Mouse (Mus musculus): ENCODE measurements around the gene Pex3. TPM values are rescaled to one million over a fixed set of nuclear protein-coding genes. Genes with fewer than 3 reads are reported as not detected.

Gene Pex3
- 30.0 and 30.9 TPM in 2 replicates for polyA plus RNA-seq (2014; fragmentation: Nextera tagmentation; extraction: Ambion mirVana)

- WGBS, result under 1% methylated on average over 51 of the region's 51 CpGs
- DNase-seq (ENCODE audit: low spot score), result peak; percentile 91
- peak; percentile 96 for ATAC-seq (ENCODE audit: insufficient read depth, low FRiP score, low TSS enrichment)
- peak within 1 kb of the TSS; percentile 47 for H3K4me2 ChIP-seq (ENCODE audit: low read depth)
- H3K27ac ChIP-seq (ENCODE audit: low read depth, low read length), result no peak within 1 kb of the TSS
- H3K9me3 ChIP-seq (ENCODE audit: control insufficient read depth, low read length), result no peaks in the 10 kb centered on the region
- peak within 1 kb of the TSS; percentile 62 for H3K4me3 ChIP-seq (ENCODE audit: low read depth, low read length)
- H3K27me3 ChIP-seq (ENCODE audit: control insufficient read depth, insufficient read depth, low read length), result no peaks in the 10 kb centered on the region
- no peaks in the 10 kb centered on the region for H3K36me3 ChIP-seq (ENCODE audit: control insufficient read depth, insufficient read depth, low read length)
- peak within 1 kb of the TSS; percentile 75 for H3K9ac ChIP-seq (ENCODE audit: low read length)
- peaks cover 3% of the 10 kb centered on the region; the same call in 1 of the 2 replicates for H3K4me1 ChIP-seq (ENCODE audit: control insufficient read depth, insufficient read depth, low read length)
Observed at GRCm38 (mm10) chr10:13552646-13553497, at the start of gene Pex3, which contains the start of gene Adat2. TSS of gene Pex3 (minus strand) at chr10:13553142. TSS of gene Adat2 (plus strand) at chr10:13552894.

GRCm38 (mm10) chr10:13600926-13601325 lies 48.0 kb upstream of the Pex3 start:
- Histone ChIP-seq H3K4me1 (ENCODE audit: control insufficient read depth, insufficient read depth, low read length) (no peaks in the 10 kb centered on the region), H3K9me3 (ENCODE audit: control insufficient read depth, low read length) (no peaks in the 10 kb centered on the region), H3K27me3 (ENCODE audit: control insufficient read depth, insufficient read depth, low read length) (no peaks in the 10 kb centered on the region), H3K27ac (ENCODE audit: low read depth, low read length) (no peak overlapping the region), H3K4me2 (ENCODE audit: low read depth) (no peak overlapping the region), H3K4me3 (ENCODE audit: low read depth, low read length) (no peak overlapping the region), H3K36me3 (ENCODE audit: control insufficient read depth, insufficient read depth, low read length) (no peaks in the 10 kb centered on the region), H3K9ac (ENCODE audit: low read length) (no peak overlapping the region)
- no peak for ATAC-seq (ENCODE audit: insufficient read depth, low FRiP score, low TSS enrichment)
- WGBS, result 76% methylated on average over 2 of the region's 2 CpGs
- DNase-seq (ENCODE audit: low spot score), result no peak

- Histone ChIP-seq H3K9ac (ENCODE audit: low read length) (no peak overlapping the region), H3K4me3 (ENCODE audit: low read depth, low read length) (no peak overlapping the region), H3K27ac (ENCODE audit: low read depth, low read length) (no peak overlapping the region), H3K4me1 (ENCODE audit: control insufficient read depth, insufficient read depth, low read length) (no peaks in the 10 kb centered on the region), H3K27me3 (ENCODE audit: control insufficient read depth, insufficient read depth, low read length) (no peaks in the 10 kb centered on the region), H3K36me3 (ENCODE audit: control insufficient read depth, insufficient read depth, low read length) (no peaks in the 10 kb centered on the region), H3K4me2 (ENCODE audit: low read depth) (no peak overlapping the region), H3K9me3 (ENCODE audit: control insufficient read depth, low read length) (no peaks in the 10 kb centered on the region)
- no peak for ATAC-seq (ENCODE audit: insufficient read depth, low FRiP score, low TSS enrichment)
- 71% methylated on average over 8 of the region's 8 CpGs for WGBS
- DNase-seq (ENCODE audit: low spot score), result no peak
Observed at GRCm38 (mm10) chr10:13597491-13597890, 44.5 kb upstream of the Pex3 start.

- Histone ChIP-seq H3K27ac (ENCODE audit: low read depth, low read length) (no peak overlapping the region), H3K36me3 (ENCODE audit: control insufficient read depth, insufficient read depth, low read length) (no peaks in the 10 kb centered on the region), H3K9ac (ENCODE audit: low read length) (no peak overlapping the region), H3K27me3 (ENCODE audit: control insufficient read depth, insufficient read depth, low read length) (no peaks in the 10 kb centered on the region), H3K4me3 (ENCODE audit: low read depth, low read length) (no peak overlapping the region), H3K9me3 (ENCODE audit: control insufficient read depth, low read length) (no peaks in the 10 kb centered on the region), H3K4me2 (ENCODE audit: low read depth) (no peak overlapping the region), H3K4me1 (ENCODE audit: control insufficient read depth, insufficient read depth, low read length) (no peaks in the 10 kb centered on the region)
- 80% methylated on average over 9 of the region's 9 CpGs for WGBS
- no peak for ATAC-seq (ENCODE audit: insufficient read depth, low FRiP score, low TSS enrichment)
- no peak for DNase-seq (ENCODE audit: low spot score)
Observed at GRCm38 (mm10) chr10:13596866-13597265, 43.9 kb upstream of the Pex3 start.

- Histone ChIP-seq H3K27ac (ENCODE audit: low read depth, low read length) (no peak overlapping the region), H3K4me1 (ENCODE audit: control insufficient read depth, insufficient read depth, low read length) (no peaks in the 10 kb centered on the region), H3K36me3 (ENCODE audit: control insufficient read depth, insufficient read depth, low read length) (no peaks in the 10 kb centered on the region), H3K4me2 (ENCODE audit: low read depth) (no peak overlapping the region), H3K4me3 (ENCODE audit: low read depth, low read length) (no peak overlapping the region), H3K9ac (ENCODE audit: low read length) (no peak overlapping the region), H3K9me3 (ENCODE audit: control insufficient read depth, low read length) (no peaks in the 10 kb centered on the region), H3K27me3 (ENCODE audit: control insufficient read depth, insufficient read depth, low read length) (no peaks in the 10 kb centered on the region)
- 44% methylated on average over 3 of the region's 3 CpGs for WGBS
- DNase-seq (ENCODE audit: low spot score) (no peak), ATAC-seq (ENCODE audit: insufficient read depth, low FRiP score, low TSS enrichment) (no peak)
Observed at GRCm38 (mm10) chr10:13596073-13596472, 43.1 kb upstream of the Pex3 start.

- Histone ChIP-seq H3K9ac (ENCODE audit: low read length) (no peak overlapping the region), H3K27ac (ENCODE audit: low read depth, low read length) (no peak overlapping the region), H3K27me3 (ENCODE audit: control insufficient read depth, insufficient read depth, low read length) (no peaks in the 10 kb centered on the region), H3K36me3 (ENCODE audit: control insufficient read depth, insufficient read depth, low read length) (no peaks in the 10 kb centered on the region), H3K4me1 (ENCODE audit: control insufficient read depth, insufficient read depth, low read length) (no peaks in the 10 kb centered on the region), H3K9me3 (ENCODE audit: control insufficient read depth, low read length) (no peaks in the 10 kb centered on the region), H3K4me3 (ENCODE audit: low read depth, low read length) (no peak overlapping the region), H3K4me2 (ENCODE audit: low read depth) (no peak overlapping the region)
- DNase-seq (ENCODE audit: low spot score) (no peak), ATAC-seq (ENCODE audit: insufficient read depth, low FRiP score, low TSS enrichment) (no peak)
- 89% methylated on average over 3 of the region's 3 CpGs for WGBS
Observed at GRCm38 (mm10) chr10:13593529-13593928, 40.6 kb upstream of the Pex3 start.

- ATAC-seq (ENCODE audit: insufficient read depth, low FRiP score, low TSS enrichment), result no peak
- WGBS, result 87% methylated on average over 10 of the region's 10 CpGs
- no peak overlapping the region for H3K4me2 ChIP-seq (ENCODE audit: low read depth)
- H3K27ac ChIP-seq (ENCODE audit: low read depth, low read length), result no peak overlapping the region
- no peak for DNase-seq (ENCODE audit: low spot score)
- no peak overlapping the region for H3K9ac ChIP-seq (ENCODE audit: low read length)
- H3K4me1 ChIP-seq (ENCODE audit: control insufficient read depth, insufficient read depth, low read length), result no peaks in the 10 kb centered on the region
- no peaks in the 10 kb centered on the region for H3K9me3 ChIP-seq (ENCODE audit: control insufficient read depth, low read length)
- no peaks in the 10 kb centered on the region for H3K36me3 ChIP-seq (ENCODE audit: control insufficient read depth, insufficient read depth, low read length)
- H3K27me3 ChIP-seq (ENCODE audit: control insufficient read depth, insufficient read depth, low read length), result no peaks in the 10 kb centered on the region
- H3K4me3 ChIP-seq (ENCODE audit: low read depth, low read length), result no peak overlapping the region
Observed at GRCm38 (mm10) chr10:13592196-13592595, 39.3 kb upstream of the Pex3 start.

- Histone ChIP-seq H3K36me3 (ENCODE audit: control insufficient read depth, insufficient read depth, low read length) (no peaks in the 10 kb centered on the region), H3K4me1 (ENCODE audit: control insufficient read depth, insufficient read depth, low read length) (no peaks in the 10 kb centered on the region), H3K9me3 (ENCODE audit: control insufficient read depth, low read length) (no peaks in the 10 kb centered on the region), H3K27me3 (ENCODE audit: control insufficient read depth, insufficient read depth, low read length) (no peaks in the 10 kb centered on the region), H3K9ac (ENCODE audit: low read length) (no peak overlapping the region), H3K27ac (ENCODE audit: low read depth, low read length) (no peak overlapping the region), H3K4me2 (ENCODE audit: low read depth) (no peak overlapping the region), H3K4me3 (ENCODE audit: low read depth, low read length) (no peak overlapping the region)
- DNase-seq (ENCODE audit: low spot score), result no peak
- WGBS, result 76% methylated on average over 2 of the region's 2 CpGs
- no peak for ATAC-seq (ENCODE audit: insufficient read depth, low FRiP score, low TSS enrichment)
Observed at GRCm38 (mm10) chr10:13587914-13588313, 35.0 kb upstream of the Pex3 start.

- Histone ChIP-seq H3K4me1 (ENCODE audit: control insufficient read depth, insufficient read depth, low read length) (no peaks in the 10 kb centered on the region), H3K4me2 (ENCODE audit: low read depth) (no peak overlapping the region), H3K27ac (ENCODE audit: low read depth, low read length) (no peak overlapping the region), H3K27me3 (ENCODE audit: control insufficient read depth, insufficient read depth, low read length) (no peaks in the 10 kb centered on the region), H3K4me3 (ENCODE audit: low read depth, low read length) (no peak overlapping the region), H3K36me3 (ENCODE audit: control insufficient read depth, insufficient read depth, low read length) (no peaks in the 10 kb centered on the region), H3K9ac (ENCODE audit: low read length) (no peak overlapping the region), H3K9me3 (ENCODE audit: control insufficient read depth, low read length) (no peaks in the 10 kb centered on the region)
- DNase-seq (ENCODE audit: low spot score), result no peak
- no peak for ATAC-seq (ENCODE audit: insufficient read depth, low FRiP score, low TSS enrichment)
- 91% methylated on average over 7 of the region's 7 CpGs for WGBS
Observed at GRCm38 (mm10) chr10:13577123-13577522, 24.2 kb upstream of the Pex3 start.

Measured in neural tube, embryonic 11.5 days (tissue).